In genomic region chr1:179705154-179705553, GRCm38 (mm10) we compare ENCODE assay signal across 12 mouse cellular contexts. TPM values are rescaled to one million over a fixed set of nuclear protein-coding genes. Genes with fewer than 3 reads are reported as not detected.
A peak's percentile ranks its signal among the peaks of the same experiment; 100 is the strongest.
DNase-seq lines count a peak whose midpoint lies in the region; ATAC-seq and TF ChIP-seq lines count a peak whose summit lies in the region.
"Had no signal": no experiment of that assay in that cellular context is flagged by ENCODE, and none has a peak within 500 bp of the region (broad histone marks: within the 10 kb centered on the region; RNA-seq: fewer than 3 reads in every experiment).

No protein-coding gene starts in this region.

- no peak for TF ChIP-seq EP300 in stomach, postnatal 0 days (optimal IDR thresholded peaks at IDR 0.05)

- no peaks in the 10 kb centered on the region for H3K27me3 ChIP-seq in stomach, postnatal 0 days (ENCODE audit: control insufficient read depth, insufficient read depth, low read length)

- 80% methylated on average over 6 of the region's 6 CpGs for WGBS in stomach, postnatal 0 days

- H3K27ac ChIP-seq in stomach, postnatal 0 days (replicated peaks), result no peak overlapping the region
- H3K27ac ChIP-seq: heart, adult 2 months; hindbrain, postnatal 0 days; macrophage had no signal

- H3K4me3 ChIP-seq in stomach, postnatal 0 days (ENCODE audit: low read depth, low read length), result no peak overlapping the region
- H3K4me3 ChIP-seq: heart, adult 2 months had no signal

- no peak overlapping the region for H3K9ac ChIP-seq in stomach, postnatal 0 days (ENCODE audit: low read length)

- H3K36me3 ChIP-seq in stomach, postnatal 0 days (ENCODE audit: control insufficient read depth, insufficient read depth, low read length), result no peaks in the 10 kb centered on the region

- no peak overlapping the region for H3K4me2 ChIP-seq in stomach, postnatal 0 days (replicated peaks; ENCODE audit: low read depth)

- TF ChIP-seq CTCF in brain, embryonic 14.5 days (IDR thresholded peaks at IDR 0.05; ENCODE audit: borderline replicate concordance, extremely low read depth, insufficient read depth, insufficient read length), result no peak
- no peak for TF ChIP-seq CTCF in stomach, postnatal 0 days (IDR thresholded peaks at IDR 0.05; ENCODE audit: low read depth)

- TF ChIP-seq POLR2A in brain, embryonic 14.5 days (IDR thresholded peaks at IDR 0.05; ENCODE audit: borderline replicate concordance, extremely low read depth, insufficient read depth, insufficient read length, poor library complexity, severe bottlenecking), result no peak

- no peaks in the 10 kb centered on the region for H3K9me3 ChIP-seq in stomach, postnatal 0 days (ENCODE audit: control insufficient read depth, low read length)

- DNase-seq in frontal cortex, postnatal 10 days (ENCODE audit: low spot score in 2 of 2), result no peak
- peak; percentile 9 for DNase-seq in brain, embryonic 14.5 days (ENCODE audit: low read depth)
- DNase-seq in layer of hippocampus, adult 11-12 months (ENCODE audit: low spot score), result peak; percentile 64
- DNase-seq in right cerebral cortex, adult 18-20 months, result peak; percentile 67
- DNase-seq in kidney, adult 18-20 months, result no peak
- no peak for DNase-seq in stomach, postnatal 0 days (ENCODE audit: low spot score)
- DNase-seq in thymus, postnatal 14 days, result no peak

- peak; percentile 60 for ATAC-seq in frontal cortex, adult (ENCODE audit: low TSS enrichment)
- no peak for ATAC-seq in stomach, postnatal 0 days (ENCODE audit: low FRiP score, low TSS enrichment)
- ATAC-seq: hindbrain, postnatal 0 days had no signal

- H3K4me1 ChIP-seq in stomach, postnatal 0 days (replicated peaks; ENCODE audit: control insufficient read depth, insufficient read depth), result no peaks in the 10 kb centered on the region

RNA-seq across cellular contexts. Expression of gene Sccpdh, which starts 37.1 kb away (rescaled TPM):
- 58.7 and 65.0 TPM in 2 replicates for polyA plus RNA-seq in brain, embryonic 14.5 days (2012; rRNA removed)
- polyA plus RNA-seq in stomach, postnatal 0 days (2015; fragmentation: Nextera tagmentation; extraction: Ambion mirVana), result 39.0 and 41.3 TPM in 2 replicates

RNA-seq across cellular contexts. Expression of gene Kif28, which starts 39.9 kb away (rescaled TPM):
- polyA plus RNA-seq in brain, embryonic 14.5 days (2012; rRNA removed), result 0.03 and 0.07 TPM in 2 replicates
- polyA plus RNA-seq in stomach, postnatal 0 days (2015; fragmentation: Nextera tagmentation; extraction: Ambion mirVana), result not detected in 2 replicates
- polyA plus RNA-seq: macrophage; neural tube, embryonic 11.5 days had no signal

Comparison
In these comparisons a context has a peak if more than half of its experiments do, and no peak if none do; other contexts are left out.
1. DNase-seq: peak in brain, embryonic 14.5 days (single experiment), layer of hippocampus, adult 11-12 months (single experiment) and right cerebral cortex, adult 18-20 months (single experiment); none in frontal cortex, postnatal 10 days (0 of 2), kidney, adult 18-20 months (single experiment), stomach, postnatal 0 days (single experiment) and thymus, postnatal 14 days (single experiment).